Mouse (Mus musculus) bone marrow macrophage, adult 2 months (primary cell): Measurements from ENCODE around the gene Zfp53. TPM values are rescaled to one million over a fixed set of nuclear protein-coding genes. Genes with fewer than 3 reads are reported as not detected.

Experiments
- H3K27ac ChIP-seq: 2 replicates; pipeline ENCODE4 v1.5.1; 2012; ENCODE audit warnings: low read depth, low read length; ENCODE audit not compliant: insufficient read depth
- H3K4me1 ChIP-seq: 2 replicates; pipeline ENCODE4 v1.6.1; 2012; ENCODE audit warnings: low read length; ENCODE audit not compliant: control insufficient read depth, insufficient read depth
- H3K4me3 ChIP-seq: 2 replicates; pipeline ENCODE4 v1.5.1; 2012; ENCODE audit warnings: mild to moderate bottlenecking, low read length, moderate library complexity; ENCODE audit not compliant: insufficient read depth
- CTCF ChIP-seq: IDR thresholded peaks from 2 replicates; pipeline ENCODE4 v1.5.1; 2012; ENCODE audit warnings: low read depth, mild to moderate bottlenecking, low read length, moderate library complexity
- POLR2A ChIP-seq: IDR thresholded peaks from 2 replicates; pipeline ENCODE4 v1.6.1; 2012; ENCODE audit warnings: mild to moderate bottlenecking, low read depth, low read length, borderline replicate concordance
- polyA plus RNA-seq: library from polyadenylated mRNA; stranded (reverse); fragments of >200 nt; gene quantifications from 2 replicates; pipeline ENCODE4 v1.2.4, GENCODE M21; 2012; ENCODE audit not compliant: missing spikeins, insufficient read depth, insufficient read length

Zfp53 gene
- polyA plus RNA-seq, 1 experiment: 13.5 TPM

DNA sequence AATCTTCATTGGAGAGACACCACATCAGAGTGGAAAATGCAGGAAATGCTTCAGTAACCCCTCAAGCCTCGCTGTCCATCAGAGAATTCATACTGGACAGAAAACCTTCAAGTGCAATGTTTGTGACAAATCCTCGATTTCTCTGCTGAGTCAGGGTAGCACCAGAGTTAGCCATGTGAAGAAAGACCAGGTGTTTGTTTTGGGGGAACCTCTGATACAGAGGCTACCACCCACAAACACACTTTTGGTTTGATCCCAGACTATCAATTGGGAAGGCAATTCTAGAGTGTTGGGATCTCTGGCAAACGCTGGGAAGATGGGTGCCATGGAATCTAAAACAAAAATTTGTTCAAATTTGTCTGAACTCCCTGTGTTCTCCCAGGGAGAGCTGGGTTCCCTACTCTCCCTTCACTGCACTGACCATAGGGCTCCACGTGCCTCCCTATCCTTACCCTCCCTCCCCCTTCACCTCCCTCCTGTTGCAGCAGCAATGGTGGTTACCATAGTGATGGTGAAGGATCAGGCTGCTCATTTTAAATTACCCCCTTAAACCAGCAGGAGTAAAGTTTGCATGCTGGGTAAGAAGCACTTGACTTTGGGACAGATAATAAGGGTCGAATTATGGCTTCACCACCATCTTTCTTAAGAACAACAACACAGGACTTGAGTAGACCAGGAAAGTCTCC, 42.0 kb downstream of the Zfp53 start:
- Histone ChIP-seq H3K4me3 (no peak overlapping the region), H3K4me1 (peaks cover 20% of the 10 kb centered on the region), H3K27ac (no peak overlapping the region)
- no peak for TF ChIP-seq POLR2A
- no peak for TF ChIP-seq CTCF

DNA sequence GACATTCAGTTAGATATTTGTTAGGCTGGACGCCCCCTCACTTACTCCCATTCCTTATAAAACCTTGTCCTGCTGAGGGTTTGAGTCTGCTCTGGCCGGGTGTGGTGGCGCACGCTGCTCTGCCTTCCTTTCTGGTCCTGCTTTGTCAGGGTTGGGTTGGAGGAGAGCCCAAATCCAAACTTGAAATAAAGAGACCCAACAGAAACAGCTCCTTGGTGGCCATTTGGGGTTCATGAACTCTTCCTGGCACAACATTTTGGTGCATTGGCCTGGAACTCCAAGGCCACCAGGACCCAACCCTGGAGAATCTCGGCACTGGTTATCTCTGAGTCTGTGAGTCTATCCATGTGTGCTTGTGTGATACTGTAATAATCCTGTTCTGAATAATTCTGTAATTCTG, 42.8 kb downstream of the Zfp53 start:
- H3K27ac ChIP-seq: peak overlapping the region; percentile 65; the same call in 1 of the 2 replicates
- H3K4me3 ChIP-seq: peak overlapping the region; percentile 67
- peaks cover 20% of the 10 kb centered on the region for H3K4me1 ChIP-seq
- no peak for TF ChIP-seq CTCF
- no peak for TF ChIP-seq POLR2A

DNA sequence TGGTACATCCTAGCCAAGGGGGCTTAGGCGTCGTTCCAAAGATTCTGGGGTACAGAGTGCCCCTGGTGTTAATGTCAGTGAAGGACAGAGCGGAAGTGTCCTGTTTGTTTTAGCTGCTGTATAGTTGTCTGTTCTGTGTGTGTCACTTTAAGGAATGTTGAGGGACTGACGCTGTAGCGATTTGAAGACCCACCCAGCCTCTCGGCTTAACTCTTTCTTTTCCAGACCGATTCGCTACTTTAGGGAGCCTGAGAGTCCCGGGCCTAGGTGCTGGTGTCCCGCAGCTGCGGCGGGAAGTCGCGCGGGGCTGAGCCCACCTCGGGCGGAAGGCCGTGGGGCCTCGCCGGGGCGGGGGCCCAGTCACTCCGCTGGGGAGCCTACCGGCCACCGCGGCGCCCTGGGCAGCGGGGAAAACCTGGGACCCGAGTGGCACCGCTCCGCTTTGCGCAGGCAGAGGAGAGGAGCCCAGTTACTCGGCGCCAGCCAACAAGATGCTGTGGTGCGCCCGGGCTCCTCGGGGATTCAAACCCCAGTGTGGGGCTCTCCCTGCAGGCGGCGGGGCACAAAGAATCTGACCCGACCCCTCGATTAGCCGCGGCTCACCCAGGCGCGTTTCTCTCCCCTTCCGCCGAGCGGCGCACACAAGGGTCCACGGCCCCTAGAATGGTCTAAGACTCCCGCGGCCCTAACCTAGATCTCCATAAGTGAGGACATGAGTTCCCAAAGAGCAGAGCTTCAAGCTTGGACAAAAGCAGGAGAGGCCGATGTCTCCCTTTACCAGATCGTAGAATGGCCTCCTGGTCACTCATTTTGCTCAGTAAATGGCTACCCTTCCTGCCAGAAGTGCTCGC, 43.5 kb downstream of the Zfp53 start:
- TF ChIP-seq POLR2A (no peak), CTCF (no peak; the same call in 1 of the 2 replicates)
- Histone ChIP-seq H3K4me3 (peak overlapping the region; percentile 67), H3K27ac (peak overlapping the region; percentile 65), H3K4me1 (peaks cover 20% of the 10 kb centered on the region)

DNA sequence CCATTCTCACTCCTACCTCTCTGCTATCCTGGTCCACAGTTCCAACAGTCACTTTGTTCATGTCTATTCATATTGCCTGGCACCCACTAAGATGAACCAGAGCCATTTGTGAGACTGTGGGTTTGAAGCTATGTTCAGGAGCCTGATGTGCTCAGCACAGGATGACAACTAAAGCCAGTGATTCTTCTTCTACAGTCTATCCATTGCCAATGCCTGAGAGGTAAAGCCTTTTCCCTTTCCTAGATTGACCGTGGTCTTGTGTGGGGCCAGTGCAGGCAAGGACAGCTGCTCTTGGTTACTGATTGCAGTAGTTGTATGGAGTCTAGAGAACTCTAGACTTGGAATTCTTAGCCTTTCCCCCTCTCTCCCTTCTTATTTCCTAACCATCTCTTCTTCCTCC, 45.2 kb downstream of the Zfp53 start:
- Histone ChIP-seq H3K27ac (no peak overlapping the region), H3K4me1 (peaks cover 26% of the 10 kb centered on the region), H3K4me3 (no peak overlapping the region)
- TF ChIP-seq POLR2A (no peak), CTCF (no peak)

DNA sequence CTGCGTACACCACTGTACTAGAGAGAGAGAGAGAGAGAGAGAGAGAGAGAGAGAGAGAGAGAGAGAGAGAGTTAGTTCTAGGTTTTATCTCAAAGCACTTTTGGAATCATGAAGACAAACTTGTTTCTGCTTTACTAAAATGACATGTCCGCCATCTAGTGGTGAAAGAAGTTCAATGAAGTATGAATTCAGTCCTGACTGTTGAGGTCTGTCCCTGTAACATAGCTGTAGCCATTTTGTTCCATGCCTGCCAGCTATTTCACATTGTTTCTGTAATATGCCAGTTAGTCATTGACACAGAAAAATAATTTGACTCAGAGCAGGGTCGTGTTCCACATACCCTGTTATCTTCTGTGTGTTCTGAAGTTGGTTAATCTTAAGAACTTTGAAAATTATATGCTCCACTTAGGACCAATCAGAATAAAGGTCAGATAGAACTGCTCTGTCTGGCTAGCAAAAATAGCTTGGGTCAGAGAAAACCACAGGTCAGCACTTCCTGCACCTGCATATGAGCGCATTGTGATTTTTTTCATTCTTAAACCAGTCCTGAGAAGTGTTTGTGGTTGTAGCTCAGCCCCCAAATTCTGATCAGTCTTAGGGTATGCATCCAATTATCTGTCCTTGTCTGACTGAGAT, 45.8 kb downstream of the Zfp53 start:
- TF ChIP-seq POLR2A (no peak), CTCF (no peak)
- H3K27ac ChIP-seq: peak overlapping the region; percentile 96
- H3K4me1 ChIP-seq: peaks cover 26% of the 10 kb centered on the region
- peak overlapping the region; percentile 99 for H3K4me3 ChIP-seq

DNA sequence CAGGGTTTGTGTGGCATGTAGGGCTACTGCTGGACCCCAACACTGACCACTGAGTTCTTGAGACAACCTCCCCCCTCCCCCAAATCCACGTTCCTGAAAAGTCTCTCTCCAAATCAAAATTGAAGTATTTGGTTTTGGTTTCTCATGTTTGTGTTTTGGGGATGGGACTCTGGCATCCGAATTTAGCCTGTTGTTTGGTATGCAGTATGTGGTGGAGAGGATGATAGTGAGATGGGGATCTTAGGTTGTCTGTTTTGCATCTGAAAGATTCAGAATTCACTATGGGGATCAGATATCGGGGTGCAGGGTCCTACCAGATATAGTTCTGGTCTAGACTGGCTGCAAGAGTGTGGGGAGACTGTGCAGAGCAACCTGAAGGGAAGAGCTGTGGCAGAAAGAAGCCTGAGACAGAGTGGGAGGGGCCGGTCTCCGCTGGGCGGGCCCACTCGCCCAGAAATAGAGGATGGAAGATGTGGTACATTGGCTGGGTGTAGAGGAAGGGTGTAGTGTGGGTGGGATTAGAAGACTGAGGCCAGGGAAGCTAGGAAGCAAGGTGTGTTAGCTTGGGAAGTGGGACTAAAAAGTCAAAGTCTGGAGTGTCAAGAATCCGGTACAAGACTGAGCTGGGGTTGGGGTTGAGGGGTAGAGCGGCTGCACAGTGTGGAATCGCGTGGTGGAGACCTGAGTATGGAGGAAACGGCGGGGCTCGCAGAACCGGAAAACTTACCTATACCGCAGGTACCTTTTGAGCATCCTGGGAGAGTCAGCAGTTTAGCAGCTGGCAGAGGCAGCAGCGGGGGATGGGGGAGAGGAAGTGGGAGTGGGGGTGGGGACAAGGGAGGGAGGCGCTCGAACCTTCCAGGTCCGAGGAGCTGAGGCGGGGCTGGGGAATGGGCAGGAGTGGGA, 46.6 kb downstream of the Zfp53 start, which contains the start of gene Zfp52:
Zfp52 (plus strand) TSS at position 444 of the 906 bp plus-strand sequence.
- Histone ChIP-seq H3K4me1 (peaks cover 26% of the 10 kb centered on the region), H3K4me3 (peak within 1 kb of the TSS; percentile 99), H3K27ac (peak within 1 kb of the TSS; percentile 96)
- TF ChIP-seq POLR2A: no peak; the same call in 1 of the 2 replicates
- TF ChIP-seq CTCF: peak; percentile 18; the same call in 1 of the 2 replicates

DNA sequence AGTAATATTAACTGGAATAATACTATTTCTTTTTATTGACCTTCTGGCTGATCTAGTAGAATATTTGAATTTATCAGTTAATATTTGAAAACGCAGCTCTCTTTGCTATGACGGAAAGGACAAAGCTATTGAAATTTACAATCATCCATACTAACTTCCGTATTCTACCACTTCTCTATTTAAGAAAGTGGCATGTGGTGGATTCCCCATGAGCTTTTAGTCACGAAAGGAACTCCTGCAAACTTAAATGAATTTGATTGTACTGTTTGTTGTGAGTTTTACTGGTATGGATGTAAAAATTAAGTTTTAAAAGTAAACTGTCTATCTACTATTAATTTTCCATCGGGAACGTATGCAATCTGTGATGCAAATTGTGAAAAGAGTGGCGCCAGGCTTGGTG, 47.3 kb downstream of the Zfp53 start:
- H3K27ac ChIP-seq: peak overlapping the region; percentile 96
- peaks cover 26% of the 10 kb centered on the region for H3K4me1 ChIP-seq
- TF ChIP-seq POLR2A: no peak
- TF ChIP-seq CTCF: no peak
- H3K4me3 ChIP-seq: peak overlapping the region; percentile 99

DNA sequence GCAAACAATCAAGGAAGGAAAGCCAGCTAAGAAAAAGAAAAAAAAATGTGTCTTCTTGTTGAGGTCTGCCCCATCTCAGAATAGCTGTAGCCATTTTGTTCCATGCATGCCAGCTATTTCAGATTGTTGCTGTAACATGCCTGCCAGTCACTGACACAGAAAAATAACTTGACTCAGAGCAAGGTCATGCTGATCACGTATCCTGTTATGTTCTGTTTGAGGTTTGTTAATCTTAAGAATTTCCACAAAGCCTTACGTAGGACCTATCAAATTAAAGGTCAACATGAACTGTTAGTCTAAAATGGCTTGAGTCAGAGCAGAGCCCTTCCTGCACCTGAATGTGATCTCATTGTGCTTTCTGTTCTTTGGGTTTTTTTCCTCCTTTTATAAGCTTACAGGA, 47.9 kb downstream of the Zfp53 start:
- TF ChIP-seq CTCF (no peak), POLR2A (no peak)
- Histone ChIP-seq H3K4me3 (peak overlapping the region; percentile 99), H3K4me1 (peaks cover 23% of the 10 kb centered on the region), H3K27ac (peak overlapping the region; percentile 96)

DNA sequence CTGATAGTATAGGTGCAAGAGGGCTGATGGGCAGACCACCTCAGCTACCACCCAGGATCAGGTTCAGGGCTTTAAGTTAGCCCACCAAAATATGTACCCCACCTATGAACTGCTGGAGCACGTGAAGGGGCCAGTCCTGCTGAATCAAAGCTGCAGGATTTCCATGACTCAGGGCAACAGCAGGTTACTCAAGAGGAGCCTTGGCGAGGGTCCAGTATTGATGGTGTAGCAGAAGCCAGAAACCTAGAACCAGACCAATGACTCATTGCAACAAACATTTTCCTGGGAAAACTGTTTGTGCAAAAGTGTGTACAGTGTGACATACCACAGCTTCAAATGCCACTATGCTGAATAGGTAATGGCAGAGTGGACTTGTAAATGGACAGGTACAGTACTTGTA, 69.0 kb downstream of the Zfp53 start:
- no peak overlapping the region for H3K4me3 ChIP-seq
- TF ChIP-seq POLR2A (no peak), CTCF (no peak)
- H3K27ac ChIP-seq: no peak overlapping the region
- H3K4me1 ChIP-seq: 0 out of 2 replicates have a peak, but pooled peaks cover 3% of the 10 kb centered on the region

Other genes with a start within 250 kb of the Zfp53 start
- not detected in 2 replicates for gene Vmn1r235, start 232.6 kb upstream of the Zfp53 start, polyA plus RNA-seq
- gene Vmn1r236, start 206.1 kb upstream of the Zfp53 start, polyA plus RNA-seq: not detected in 2 replicates
- 0.19 TPM in 1 of 2 replicates, not detected in the other for gene Vmn1r237, start 177.1 kb upstream of the Zfp53 start, polyA plus RNA-seq
- 6.8 and 7.4 TPM in 2 replicates for gene Zfp677, start 105.2 kb upstream of the Zfp53 start, polyA plus RNA-seq
- gene Zfp54, start 65.8 kb upstream of the Zfp53 start, polyA plus RNA-seq: 2.7 and 3.8 TPM in 2 replicates
- 5.9 and 8.1 TPM in 2 replicates for gene Zfp51, start 38.6 kb upstream of the Zfp53 start, polyA plus RNA-seq
- gene Zfp52, start 46.5 kb downstream of the Zfp53 start, polyA plus RNA-seq: 26.4 and 29.3 TPM in 2 replicates
- 9.3 and 9.7 TPM in 2 replicates for gene Zfp948, start 78.0 kb downstream of the Zfp53 start, polyA plus RNA-seq
- gene Zfp983, start 161.6 kb downstream of the Zfp53 start, polyA plus RNA-seq: 4.7 and 5.9 TPM in 2 replicates
- 8.6 and 13.6 TPM in 2 replicates for gene Gm10226, start 202.9 kb downstream of the Zfp53 start, polyA plus RNA-seq
- 7.1 and 7.7 TPM in 2 replicates for gene Zfp760, start 218.7 kb downstream of the Zfp53 start, polyA plus RNA-seq
- gene Zfp229, start 241.8 kb downstream of the Zfp53 start, polyA plus RNA-seq: 4.0 and 5.0 TPM in 2 replicates